Mouse (Mus musculus) heart, embryonic 10.5 days (tissue): ENCODE measurements at regions not wholly inside any gene's neighbourhood (a gene's known extent, or its start where the extent isn't known, plus 50 kb on each side); places are given as distances from the start of the nearest gene placed in this dataset.

Experiments used
- DNase-seq: peaks from one replicate; pipeline ENCODE4 v3.0.0-alpha.2; 2017; ENCODE audit warnings: low spot score
- H3K27ac ChIP-seq: fragments of 300-500 bp; sonication (generic); 2 replicates; pipeline ENCODE4 v1.5.1; 2016; ENCODE audit warnings: mild to moderate bottlenecking
- H3K27me3 ChIP-seq: fragments of 300-500 bp; sonication (generic); 2 replicates; pipeline ENCODE4 v1.6.1; 2016; ENCODE audit warnings: mild to moderate bottlenecking; ENCODE audit not compliant: poor library complexity, insufficient read depth, severe bottlenecking
- H3K36me3 ChIP-seq: fragments of 300-500 bp; sonication (generic); 2 replicates; pipeline ENCODE4 v1.6.1; 2016; ENCODE audit warnings: mild to moderate bottlenecking, moderate library complexity
- H3K4me1 ChIP-seq: fragments of 300-500 bp; sonication (generic); 2 replicates; pipeline ENCODE4 v1.6.1; 2016; ENCODE audit warnings: mild to moderate bottlenecking
- H3K4me3 ChIP-seq: fragments of 300-500 bp; sonication (generic); 2 replicates; pipeline ENCODE4 v1.5.1; 2016; ENCODE audit warnings: mild to moderate bottlenecking, moderate library complexity
- H3K9me3 ChIP-seq: fragments of 300-500 bp; sonication (generic); 2 replicates; pipeline ENCODE4 v1.6.1; 2016; ENCODE audit warnings: mild to moderate bottlenecking, moderate library complexity
- WGBS: fragments of 180-500 bp; shearing (Covaris S2); methylation state at CpG from one replicate; pipeline ENCODE4 v1.1.7; 2016; 5-methylcytosine and 5-hydroxymethylcytosine counted together

- WGBS = 74% methylated on average over 4 of the region's 4 CpGs
- Histone ChIP-seq H3K36me3 (no peaks in the 10 kb centered on the region), H3K4me1 (no peaks in the 10 kb centered on the region), H3K4me3 (no peak overlapping the region), H3K27ac (no peak overlapping the region), H3K9me3 (no peaks in the 10 kb centered on the region), H3K27me3 (no peaks in the 10 kb centered on the region)
- DNase-seq = no peak
Measured at GRCm38 (mm10) chr16:8351424-8351823, 73.5 kb downstream of the Tmem114 start.

GRCm38 (mm10) chr16:8349148-8349547 is 75.8 kb downstream of the Tmem114 start:
- Histone ChIP-seq H3K27me3 (no peaks in the 10 kb centered on the region), H3K27ac (no peak overlapping the region), H3K36me3 (no peaks in the 10 kb centered on the region), H3K4me1 (no peaks in the 10 kb centered on the region), H3K4me3 (no peak overlapping the region), H3K9me3 (no peaks in the 10 kb centered on the region)
- 75% methylated on average over 3 of the region's 3 CpGs for WGBS
- no peak for DNase-seq

- no peaks in the 10 kb centered on the region for H3K9me3 ChIP-seq
- H3K4me1 ChIP-seq = no peaks in the 10 kb centered on the region
- DNase-seq = peak; percentile 46
- H3K27ac ChIP-seq = no peak overlapping the region
- 64% methylated on average over 5 of the region's 5 CpGs for WGBS
- no peaks in the 10 kb centered on the region for H3K27me3 ChIP-seq
- H3K36me3 ChIP-seq = no peaks in the 10 kb centered on the region
- H3K4me3 ChIP-seq = no peak overlapping the region
Measured at GRCm38 (mm10) chr16:8348645-8349044, 76.3 kb downstream of the Tmem114 start.

DNA sequence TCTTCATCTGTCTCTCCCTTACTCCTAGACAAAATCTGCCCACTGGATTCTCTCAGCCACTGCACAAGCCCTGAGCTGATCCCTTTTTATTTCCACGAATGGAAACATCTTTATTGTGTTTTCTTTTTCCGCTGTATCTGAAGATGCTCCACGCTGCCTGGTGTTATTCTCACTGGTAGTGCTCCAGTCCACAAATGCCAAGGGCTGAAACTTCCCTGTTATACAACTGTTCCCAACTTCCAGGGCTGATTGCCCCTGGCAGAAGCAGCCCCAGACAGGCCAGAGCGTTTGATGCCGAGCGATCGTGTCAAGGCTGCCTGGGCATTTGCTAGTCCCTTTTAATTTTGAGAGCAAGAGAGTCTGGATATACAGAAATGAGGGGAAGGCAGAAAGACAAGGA is 79.7 kb downstream of the Tmem114 start:
- DNase-seq = peak; percentile 22

GRCm38 (mm10) chr16:8333081-8333710 is 91.7 kb downstream of the Tmem114 start:
- Histone ChIP-seq H3K36me3 (no peaks in the 10 kb centered on the region), H3K27ac (no peak overlapping the region), H3K4me3 (no peak overlapping the region), H3K27me3 (no peaks in the 10 kb centered on the region), H3K9me3 (no peaks in the 10 kb centered on the region), H3K4me1 (no peaks in the 10 kb centered on the region)
- 40% methylated on average over 8 of the region's 8 CpGs for WGBS
- no peak for DNase-seq

More for the DNA sequence above, 79.7 kb downstream of the Tmem114 start:
- 81% methylated on average over 7 of the region's 7 CpGs for WGBS
- Histone ChIP-seq H3K36me3 (no peaks in the 10 kb centered on the region), H3K27ac (no peak overlapping the region), H3K4me1 (no peaks in the 10 kb centered on the region), H3K4me3 (no peak overlapping the region), H3K9me3 (no peaks in the 10 kb centered on the region), H3K27me3 (no peaks in the 10 kb centered on the region)

DNA sequence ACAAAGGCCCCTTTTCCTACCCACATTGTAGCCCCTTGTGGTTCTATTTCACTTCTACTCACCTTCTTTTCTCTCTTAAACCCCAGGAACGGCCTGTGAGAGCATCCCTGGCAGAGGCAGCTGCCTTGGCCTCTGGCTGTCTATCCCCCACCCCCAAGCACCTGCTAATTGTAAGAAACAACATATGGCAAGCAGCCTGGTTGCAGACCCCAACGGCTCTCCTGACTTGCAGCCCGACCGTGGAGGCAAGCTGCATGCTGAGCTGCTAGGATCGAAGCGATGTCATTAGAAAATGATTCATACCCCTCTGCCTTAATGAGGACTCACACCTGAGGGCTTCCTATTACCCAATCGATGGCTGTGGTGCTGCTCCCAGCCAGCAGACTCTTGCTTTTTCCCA is 112.9 kb downstream of the Tmem114 start:
- no peak for DNase-seq
- no peaks in the 10 kb centered on the region for H3K27me3 ChIP-seq
- no peak overlapping the region for H3K27ac ChIP-seq
- no peak overlapping the region for H3K4me3 ChIP-seq
- 67% methylated on average over 7 of the region's 7 CpGs for WGBS
- H3K4me1 ChIP-seq = no peaks in the 10 kb centered on the region
- no peaks in the 10 kb centered on the region for H3K36me3 ChIP-seq
- H3K9me3 ChIP-seq = no peaks in the 10 kb centered on the region

- Histone ChIP-seq H3K9me3 (no peaks in the 10 kb centered on the region), H3K27me3 (no peaks in the 10 kb centered on the region), H3K4me3 (no peak overlapping the region), H3K27ac (no peak overlapping the region), H3K36me3 (no peaks in the 10 kb centered on the region), H3K4me1 (no peaks in the 10 kb centered on the region)
- DNase-seq = no peak
- 79% methylated on average over 8 of the region's 8 CpGs for WGBS
Measured at GRCm38 (mm10) chr16:8306389-8306788, 118.5 kb downstream of the Tmem114 start.
